Comparison of ENCODE assay signal across 1 mouse cellular context in the genomic region with DNA sequence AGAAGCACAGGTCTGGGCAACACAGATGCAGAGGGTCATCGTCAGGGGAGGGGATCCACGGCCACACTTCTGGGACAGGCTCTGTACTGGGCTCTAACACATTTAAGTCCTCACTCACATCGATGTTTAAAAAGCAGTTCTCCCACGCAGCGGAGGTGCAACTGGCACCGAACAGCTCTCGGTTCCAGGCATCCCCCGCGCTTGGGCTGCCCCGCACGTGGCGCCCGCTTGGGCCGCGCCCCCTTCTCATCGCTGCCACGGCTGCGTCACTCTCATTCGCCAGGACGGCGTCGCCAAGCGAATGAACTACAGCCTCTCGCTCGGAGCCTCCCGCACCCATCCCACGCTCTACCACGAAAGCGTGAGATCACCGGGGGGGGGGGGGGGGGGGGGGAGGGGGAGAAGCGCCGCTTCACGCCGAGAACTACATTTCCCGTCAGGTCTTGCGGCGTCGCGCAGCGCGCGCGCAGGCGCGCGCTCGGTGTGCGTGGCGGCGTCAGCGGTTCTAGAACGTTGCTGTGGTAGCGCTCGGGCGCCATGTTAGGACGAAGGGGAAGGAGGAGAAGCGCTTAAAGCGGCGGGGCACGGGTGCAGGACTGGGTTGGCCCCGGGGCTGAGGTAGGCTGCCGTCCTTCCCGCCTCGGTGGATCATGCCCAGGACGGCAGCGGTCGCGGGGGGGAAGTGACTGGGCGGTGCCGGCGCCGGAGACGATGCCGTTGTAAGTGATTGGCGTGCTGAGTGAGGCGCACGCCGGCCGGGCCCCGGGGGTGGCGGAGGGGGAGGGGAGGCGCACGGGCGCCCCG.
TF ChIP-seq lines count a peak whose summit lies in the region.

TSS of gene Papola (plus strand) at position 499 of the 804 bp plus-strand sequence.

TF ChIP-seq in myocyte, 11 proteins besides CTCF, POLR2A, EP300 and RAD21 (continued from another document):
- TF ChIP-seq CEBPB (IDR thresholded peaks at IDR 0.05; ENCODE audit: insufficient read depth, poor library complexity, severe bottlenecking) = no peak
- no peak for TF ChIP-seq E2F4 (IDR thresholded peaks at IDR 0.05; ENCODE audit: insufficient read depth)
- TF ChIP-seq REST (IDR thresholded peaks at IDR 0.05; ENCODE audit: insufficient read depth, insufficient read length) = no peak
- no peak for TF ChIP-seq TCF3 (IDR thresholded peaks at IDR 0.05; ENCODE audit: insufficient read length, low read depth)
